9 mouse cellular contexts compared by ENCODE assay signal in genomic region chr11:61882183-61882582, GRCm38 (mm10). TPM values are rescaled to one million over a fixed set of nuclear protein-coding genes. Genes with fewer than 3 reads are reported as not detected.
DNase-seq lines count a peak whose midpoint lies in the region; ATAC-seq and TF ChIP-seq lines count a peak whose summit lies in the region.
"Had no signal": no experiment of that assay in that cellular context is flagged by ENCODE, and none has a peak within 500 bp of the region (broad histone marks: within the 10 kb centered on the region; RNA-seq: fewer than 3 reads in every experiment).

No protein-coding gene starts in this region.

- H3K36me3 ChIP-seq in limb, embryonic 14.5 days (ENCODE audit: control insufficient read depth, insufficient read depth, low read length) = peaks cover 54% of the 10 kb centered on the region
- peaks cover 91% of the 10 kb centered on the region for H3K36me3 ChIP-seq in limb, embryonic 10.5 days

- no peaks in the 10 kb centered on the region for H3K4me1 ChIP-seq in limb, embryonic 14.5 days (ENCODE audit: control insufficient read depth, insufficient read depth, low read length)
- H3K4me1 ChIP-seq in limb, embryonic 10.5 days = no peaks in the 10 kb centered on the region

- H3K4me2 ChIP-seq in limb, embryonic 14.5 days (replicated peaks; ENCODE audit: low read depth, low read length, severe bottlenecking) = no peak overlapping the region

- peak; percentile 29 for DNase-seq in CD4-positive, CD25-positive, alpha-beta regulatory T cell, adult 2 months (ENCODE audit: low read depth, low spot score)
- peak; percentile 48 for DNase-seq in limb, embryonic 14.5 days (ENCODE audit: low spot score)
- no peak for DNase-seq in limb, embryonic 10.5 days (ENCODE audit: low spot score)
- peak; percentile 54 for DNase-seq in adipocyte (ENCODE audit: low spot score)
- DNase-seq in lung, postnatal 25 days (ENCODE audit: low spot score) = peak; percentile 31
- DNase-seq in adrenal gland, adult 2 months = no peak
- DNase-seq in cerebellum, postnatal 4 days (ENCODE audit: low spot score in 2 of 2) = no peak
- DNase-seq: cerebellum, adult 8-10 months had no signal

- TF ChIP-seq POLR2A in limb, embryonic 14.5 days (IDR thresholded peaks at IDR 0.05; ENCODE audit: borderline replicate concordance, extremely low read depth, insufficient read depth, insufficient read length) = no peak

- no peak overlapping the region for H3K27ac ChIP-seq in limb, embryonic 14.5 days (replicated peaks; ENCODE audit: low read depth, low read length)
- no peak overlapping the region for H3K27ac ChIP-seq in limb, embryonic 10.5 days

- ATAC-seq in CD4-positive, CD25-positive, alpha-beta regulatory T cell, adult 4 months = no peak
- no peak for ATAC-seq in limb, embryonic 14.5 days (ENCODE audit: low FRiP score, low read depth)

- no peaks in the 10 kb centered on the region for H3K9me3 ChIP-seq in limb, embryonic 14.5 days (ENCODE audit: control insufficient read depth, low read length)
- H3K9me3 ChIP-seq in limb, embryonic 10.5 days (replicated peaks) = no peaks in the 10 kb centered on the region

- H3K9ac ChIP-seq in limb, embryonic 14.5 days (ENCODE audit: low read depth, low read length, severe bottlenecking) = no peak overlapping the region

- no peaks in the 10 kb centered on the region for H3K27me3 ChIP-seq in limb, embryonic 14.5 days (ENCODE audit: control insufficient read depth, insufficient read depth, low read length)
- H3K27me3 ChIP-seq in limb, embryonic 10.5 days (ENCODE audit: low read depth, poor library complexity, severe bottlenecking) = no peaks in the 10 kb centered on the region

- WGBS in limb, embryonic 14.5 days = 62% methylated on average over 5 of the region's 5 CpGs
- WGBS in limb, embryonic 10.5 days = 87% methylated on average over 5 of the region's 5 CpGs

- no peak overlapping the region for H3K4me3 ChIP-seq in limb, embryonic 14.5 days (replicated peaks; ENCODE audit: low read length)
- no peak overlapping the region for H3K4me3 ChIP-seq in limb, embryonic 10.5 days

RNA-seq across cellular contexts. Expression of gene Ulk2, which starts 27.3 kb away (rescaled TPM):
- 10 to 100 TPM in 1 of 2 experiments, 1 to 10 TPM in 1; 7.7 to 12.1 TPM for polyA plus RNA-seq in CD4-positive, CD25-positive, alpha-beta regulatory T cell, adult 4 months (2017; shearing (Covaris generic))
- polyA plus RNA-seq in limb, embryonic 14.5 days (2012; rRNA removed) = 32.3 and 48.6 TPM in 2 replicates
- 24.7 and 29.1 TPM in 2 replicates for polyA plus RNA-seq in limb, embryonic 14.5 days (2014; fragmentation: Nextera tagmentation; extraction: Ambion mirVana)
- polyA plus RNA-seq in limb, embryonic 10.5 days (2016; fragmentation: Nextera tagmentation; extraction: Ambion mirVana) = 9.4 and 13.6 TPM in 2 replicates
- total RNA-seq in adrenal gland, adult 2 months (2021) = 10 to 100 TPM; 36.3 to 38.6 TPM
- polyA plus RNA-seq in adrenal gland, adult 2 months (2012; rRNA removed) = 44.1 and 50.9 TPM in 2 replicates

RNA-seq across cellular contexts. Expression of gene Akap10, which starts 47.9 kb away (rescaled TPM):
- 10 to 100 TPM; 27.8 to 30.4 TPM for polyA plus RNA-seq in CD4-positive, CD25-positive, alpha-beta regulatory T cell, adult 4 months (2017; shearing (Covaris generic))
- 16.9 and 18.2 TPM in 2 replicates for polyA plus RNA-seq in limb, embryonic 14.5 days (2012; rRNA removed)
- 15.8 and 16.4 TPM in 2 replicates for polyA plus RNA-seq in limb, embryonic 14.5 days (2014; fragmentation: Nextera tagmentation; extraction: Ambion mirVana)
- polyA plus RNA-seq in limb, embryonic 10.5 days (2016; fragmentation: Nextera tagmentation; extraction: Ambion mirVana) = 18.2 and 18.8 TPM in 2 replicates
- total RNA-seq in adrenal gland, adult 2 months (2021) = 10 to 100 TPM; 25.9 to 26.5 TPM
- 8.5 and 15.2 TPM in 2 replicates for polyA plus RNA-seq in adrenal gland, adult 2 months (2012; rRNA removed)

Comparison
In these comparisons a context has a peak if more than half of its experiments do, and no peak if none do; other contexts are left out.
1. DNase-seq: peak in CD4-positive, CD25-positive, alpha-beta regulatory T cell, adult 2 months (single experiment), limb, embryonic 14.5 days (single experiment), adipocyte (single experiment) and lung, postnatal 25 days (single experiment); none in limb, embryonic 10.5 days (single experiment), adrenal gland, adult 2 months (single experiment) and cerebellum, postnatal 4 days (0 of 2).